Mouse (Mus musculus) neural tube, embryonic 14.5 days (tissue): ENCODE data around the gene Pgk1. TPM values are rescaled to one million over a fixed set of nuclear protein-coding genes. Genes with fewer than 3 reads are reported as not detected.

ENCODE experiments used
- ATAC-seq: fragments of 200-750 bp; cut with Nextera tagmentation; 2 replicates; pipeline ENCODE4 v1.8.0; 2017; ENCODE audit warnings: low read depth, mild to moderate bottlenecking, moderate TSS enrichment, moderate library complexity
- H3K27ac ChIP-seq: fragments of 300-500 bp; sonication (generic); 2 replicates; pipeline ENCODE4 v1.5.1; 2014; ENCODE audit warnings: low read depth, mild to moderate bottlenecking, control low read depth, low read length, moderate library complexity, mixed read lengths
- H3K27me3 ChIP-seq: fragments of 300-500 bp; sonication (generic); 2 replicates; pipeline ENCODE4 v1.6.1; 2014; ENCODE audit warnings: low read length; ENCODE audit not compliant: control insufficient read depth, insufficient read depth
- H3K36me3 ChIP-seq: fragments of 300-500 bp; sonication (generic); 2 replicates; pipeline ENCODE4 v1.6.1; 2014; ENCODE audit warnings: low read length, mixed read lengths; ENCODE audit not compliant: control insufficient read depth, insufficient read depth
- H3K4me1 ChIP-seq: fragments of 300-500 bp; sonication (generic); 2 replicates; pipeline ENCODE4 v1.6.1; 2014; ENCODE audit warnings: low read length; ENCODE audit not compliant: control insufficient read depth, insufficient read depth
- H3K4me2 ChIP-seq: fragments of 300-500 bp; sonication (generic); 2 replicates; pipeline ENCODE4 v1.6.1; 2014; ENCODE audit warnings: mild to moderate bottlenecking, low read depth, low read length, control low read depth
- H3K4me3 ChIP-seq: fragments of 300-500 bp; sonication (generic); 2 replicates; pipeline ENCODE4 v1.5.1; 2014; ENCODE audit warnings: low read depth, low read length, control low read depth, mixed read lengths
- H3K9ac ChIP-seq: fragments of 300-500 bp; sonication (generic); replicated peaks from 2 replicates; pipeline ENCODE4 v1.6.1; 2014; ENCODE audit warnings: low read depth, mild to moderate bottlenecking, control low read depth, low read length, mixed read lengths
- H3K9me3 ChIP-seq: fragments of 300-500 bp; sonication (generic); 2 replicates; pipeline ENCODE4 v1.6.1; 2016; ENCODE audit warnings: low read length; ENCODE audit not compliant: control insufficient read depth
- WGBS: fragments of 180-500 bp; shearing (Covaris S2); extraction: QIAGEN DNeasy Blood & Tissue Kit; methylation state at CpG from one replicate; pipeline ENCODE4 v1.1.7; 2014; 5-methylcytosine and 5-hydroxymethylcytosine counted together
- polyA plus RNA-seq: library from polyadenylated mRNA; unstranded; fragments of >200 nt; fragmentation: Nextera tagmentation; extraction: Ambion mirVana; gene quantifications from 2 replicates; pipeline ENCODE4 v1.2.1, GENCODE M21; 2014

Gene Pgk1
- polyA plus RNA-seq, 1 experiment from 2014 or later, result 275 TPM

DNA sequence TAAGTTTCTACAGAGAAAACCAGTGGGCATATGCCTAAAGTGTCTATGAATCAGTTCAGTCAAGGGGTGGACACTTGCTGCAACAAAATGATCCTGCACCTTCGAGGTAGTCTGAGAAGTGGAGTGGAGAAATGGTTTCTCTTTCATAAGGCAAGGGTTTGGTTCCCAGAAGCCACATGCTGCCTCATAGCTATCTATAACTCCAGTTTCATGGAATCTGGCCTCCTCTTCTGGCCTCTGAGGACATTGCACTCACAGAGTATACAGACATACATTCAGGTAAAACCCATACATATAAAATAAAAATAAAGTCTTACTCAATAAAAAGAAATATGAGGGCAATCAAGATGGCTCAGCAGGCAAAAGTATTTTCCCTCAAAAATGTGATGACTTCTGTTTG, 21.8 kb upstream of the Pgk1 start:
- H3K4me3 ChIP-seq, result no peak overlapping the region
- 70% methylated on average over 1 of the region's 1 CpGs for WGBS
- ATAC-seq, result no peak

GRCm38 (mm10) chrX:106171106-106171852, 15.6 kb upstream of the Pgk1 start:
- 16% methylated on average over 18 of the region's 18 CpGs for WGBS
- Histone ChIP-seq H3K36me3 (no peaks in the 10 kb centered on the region), H3K27me3 (no peaks in the 10 kb centered on the region), H3K9ac (no peak overlapping the region), H3K4me2 (peak overlapping the region; percentile 35), H3K27ac (no peak overlapping the region), H3K9me3 (no peaks in the 10 kb centered on the region), H3K4me3 (peak overlapping the region; percentile 24; the same call in 1 of the 2 replicates), H3K4me1 (no peaks in the 10 kb centered on the region)
- ATAC-seq, result peak; percentile 94

More for the DNA sequence above, 21.8 kb upstream of the Pgk1 start:
- Histone ChIP-seq H3K9me3 (no peaks in the 10 kb centered on the region), H3K27ac (no peak overlapping the region), H3K4me2 (no peak overlapping the region), H3K9ac (no peak overlapping the region), H3K4me1 (no peaks in the 10 kb centered on the region), H3K36me3 (no peaks in the 10 kb centered on the region), H3K27me3 (no peaks in the 10 kb centered on the region)

GRCm38 (mm10) chrX:106171853-106172154, 15.1 kb upstream of the Pgk1 start:
- no peaks in the 10 kb centered on the region for H3K4me1 ChIP-seq
- H3K4me3 ChIP-seq, result peak overlapping the region; percentile 24; the same call in 1 of the 2 replicates
- H3K4me2 ChIP-seq, result peak overlapping the region; percentile 35; the same call in 1 of the 2 replicates
- 0 out of 2 replicates have a peak, but pooled peaks have one; percentile 38 for ATAC-seq
- no peaks in the 10 kb centered on the region for H3K36me3 ChIP-seq
- H3K9ac ChIP-seq, result no peak overlapping the region
- no peaks in the 10 kb centered on the region for H3K27me3 ChIP-seq
- H3K9me3 ChIP-seq, result no peaks in the 10 kb centered on the region
- no peak overlapping the region for H3K27ac ChIP-seq
- WGBS, result 66% methylated on average over 5 of the region's 6 CpGs

- Histone ChIP-seq H3K9me3 (no peaks in the 10 kb centered on the region), H3K27me3 (no peaks in the 10 kb centered on the region), H3K4me1 (no peaks in the 10 kb centered on the region), H3K36me3 (no peaks in the 10 kb centered on the region), H3K27ac (no peak overlapping the region), H3K9ac (no peak overlapping the region), H3K4me3 (no peak overlapping the region), H3K4me2 (no peak overlapping the region)
- ATAC-seq, result no peak
- 59% methylated on average over 9 of the region's 9 CpGs for WGBS
Measured at GRCm38 (mm10) chrX:106176331-106176730, 10.6 kb upstream of the Pgk1 start.

- Histone ChIP-seq H3K36me3 (no peaks in the 10 kb centered on the region), H3K27me3 (no peaks in the 10 kb centered on the region), H3K9ac (no peak overlapping the region), H3K9me3 (no peaks in the 10 kb centered on the region), H3K4me1 (peaks cover 9% of the 10 kb centered on the region; the same call in 1 of the 2 replicates), H3K27ac (no peak overlapping the region), H3K4me3 (no peak overlapping the region), H3K4me2 (no peak overlapping the region)
- ATAC-seq, result no peak
- WGBS, result 43% methylated on average over 4 of the region's 4 CpGs
Measured at GRCm38 (mm10) chrX:106184279-106184678, 2.6 kb upstream of the Pgk1 start.

GRCm38 (mm10) chrX:106185706-106186105, 1.2 kb upstream of the Pgk1 start:
- ATAC-seq, result no peak
- Histone ChIP-seq H3K27ac (peak overlapping the region; percentile 80), H3K9me3 (no peaks in the 10 kb centered on the region), H3K4me2 (peak overlapping the region; percentile 40; the same call in 1 of the 2 replicates), H3K4me3 (no peak overlapping the region), H3K36me3 (no peaks in the 10 kb centered on the region), H3K27me3 (no peaks in the 10 kb centered on the region), H3K4me1 (peaks cover 9% of the 10 kb centered on the region; the same call in 1 of the 2 replicates), H3K9ac (no peak overlapping the region)
- WGBS, result 23% methylated on average over 4 of the region's 5 CpGs

DNA sequence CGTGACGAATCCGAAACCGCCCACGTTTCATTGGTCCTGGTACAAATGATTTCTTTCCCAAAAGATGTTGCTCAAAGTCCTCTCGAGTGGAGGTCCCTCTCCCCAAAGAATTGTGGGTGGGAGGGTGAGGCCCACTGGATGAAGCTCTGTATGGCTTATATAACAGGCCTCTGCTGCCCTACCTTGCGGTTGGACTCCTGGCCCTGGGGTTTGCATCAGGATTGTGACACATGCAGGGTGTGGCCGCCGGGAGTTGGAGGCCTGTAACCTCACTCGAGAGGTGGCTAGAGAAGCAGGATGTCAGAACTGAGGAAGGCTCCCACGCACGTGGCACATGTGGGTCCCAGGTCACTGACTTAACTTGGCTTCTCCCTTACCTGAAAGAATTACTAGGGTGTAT, 837 bp downstream of the Pgk1 start:
- Histone ChIP-seq H3K4me2 (peak overlapping the region; percentile 71), H3K27me3 (no peaks in the 10 kb centered on the region), H3K27ac (no peak overlapping the region; the same call in 1 of the 2 replicates), H3K9ac (peak overlapping the region; percentile 47), H3K4me1 (peaks cover 9% of the 10 kb centered on the region; the same call in 1 of the 2 replicates), H3K9me3 (no peaks in the 10 kb centered on the region), H3K4me3 (peak overlapping the region; percentile 47), H3K36me3 (no peaks in the 10 kb centered on the region)
- no peak for ATAC-seq
- WGBS, result 17% methylated on average over 12 of the region's 12 CpGs

GRCm38 (mm10) chrX:106189356-106189755, 2.5 kb downstream of the Pgk1 start:
- Histone ChIP-seq H3K27ac (no peak overlapping the region), H3K4me3 (no peak overlapping the region), H3K9ac (no peak overlapping the region), H3K27me3 (no peaks in the 10 kb centered on the region), H3K4me1 (peaks cover 9% of the 10 kb centered on the region; the same call in 1 of the 2 replicates), H3K4me2 (peak overlapping the region; percentile 71), H3K36me3 (no peaks in the 10 kb centered on the region), H3K9me3 (no peaks in the 10 kb centered on the region)
- no peak for ATAC-seq
- 59% methylated on average over 5 of the region's 5 CpGs for WGBS

GRCm38 (mm10) chrX:106190091-106190490, 3.2 kb downstream of the Pgk1 start:
- Histone ChIP-seq H3K9ac (no peak overlapping the region), H3K4me1 (peaks cover 9% of the 10 kb centered on the region; the same call in 1 of the 2 replicates), H3K4me2 (peak overlapping the region; percentile 71; the same call in 1 of the 2 replicates), H3K27me3 (no peaks in the 10 kb centered on the region), H3K27ac (no peak overlapping the region), H3K36me3 (no peaks in the 10 kb centered on the region), H3K4me3 (no peak overlapping the region), H3K9me3 (no peaks in the 10 kb centered on the region)
- WGBS, result 49% methylated on average over 4 of the region's 4 CpGs
- no peak for ATAC-seq
